Mouse (Mus musculus): ENCODE data around the gene Synj2.

Synj2 gene

DNA sequence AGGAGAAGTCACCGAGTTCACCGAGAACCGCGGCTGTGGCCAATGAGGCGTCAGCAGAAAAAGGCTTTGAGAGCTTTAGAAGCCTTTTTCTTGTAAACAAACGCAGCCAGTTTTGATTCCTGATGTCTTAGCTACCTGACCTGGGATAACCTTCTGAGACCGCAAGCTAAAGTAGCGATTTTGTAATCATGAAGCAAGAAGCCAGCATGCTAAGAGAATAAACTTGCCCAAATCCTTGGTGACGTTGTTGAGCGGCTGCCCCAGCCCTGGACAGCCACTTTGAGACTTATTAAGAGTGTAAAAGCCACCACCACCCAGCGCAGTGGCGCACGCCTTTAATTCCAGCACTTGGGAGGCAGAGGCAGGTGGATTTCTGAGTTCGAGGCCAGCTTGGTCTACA, 4.8 kb upstream of the Synj2 start:
- no peak for DNase-seq

DNA sequence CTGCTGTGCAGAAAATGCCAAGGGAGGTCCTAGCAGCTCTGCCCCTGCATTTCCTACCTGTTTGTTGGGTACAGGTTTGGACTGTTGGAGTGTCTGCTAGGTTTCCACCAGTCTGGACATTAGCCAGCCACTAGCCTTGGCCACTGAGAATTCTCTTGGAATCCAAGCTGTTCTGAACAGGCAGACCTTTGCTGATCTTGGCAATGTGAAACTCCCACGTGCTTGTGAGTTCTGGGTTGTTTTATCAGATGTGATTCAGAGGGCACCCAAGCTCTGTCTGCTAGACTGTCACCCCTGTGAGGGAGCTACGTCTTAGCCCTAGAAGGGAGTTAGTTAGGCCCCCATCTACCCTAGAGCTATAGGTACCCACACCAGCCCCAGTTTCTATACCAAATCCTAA, 3.6 kb upstream of the Synj2 start:
- DNase-seq: peak; percentile 59

DNA sequence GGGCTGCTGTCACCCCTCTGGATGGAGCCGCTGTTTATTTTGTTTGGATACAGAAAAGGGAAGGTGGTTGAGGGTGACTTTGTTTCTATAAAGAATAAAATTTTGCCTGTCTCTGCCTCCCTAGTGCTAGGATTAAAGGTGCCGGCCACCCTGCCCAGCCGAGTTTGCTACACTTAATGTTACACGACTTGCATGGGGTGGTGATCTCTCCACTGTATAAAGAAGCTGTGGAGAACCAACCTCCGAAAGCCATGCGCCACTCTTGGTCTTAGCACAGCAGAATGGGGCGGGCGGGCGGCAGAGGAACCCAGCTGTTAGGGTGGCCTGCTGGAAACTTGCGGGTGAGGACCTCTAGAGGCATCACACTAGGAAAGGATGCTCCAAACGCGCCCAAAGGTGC, 1.2 kb upstream of the Synj2 start:
- DNase-seq: no peak

DNA sequence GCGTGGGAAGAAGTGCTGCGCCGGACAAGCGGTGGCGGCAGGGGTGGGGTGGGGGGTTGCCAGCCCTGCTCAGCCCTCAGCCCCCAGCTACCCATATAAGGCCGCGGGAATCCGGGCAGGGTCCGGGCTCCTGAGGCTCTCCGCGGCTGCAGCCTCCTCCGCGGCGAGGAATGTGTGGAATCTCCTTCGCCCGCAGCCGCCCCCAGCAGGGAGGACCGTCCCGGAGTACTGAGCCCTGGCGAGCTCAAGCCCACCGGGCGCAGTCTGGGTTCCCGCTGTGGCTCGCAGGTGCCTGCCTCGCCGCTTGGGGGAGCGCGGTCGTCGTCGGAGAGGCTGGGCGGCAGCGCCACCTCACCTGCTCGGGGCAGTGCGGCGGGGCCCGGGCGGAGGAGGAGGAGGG, 288 bp upstream of the Synj2 start:
- DNase-seq: peak; percentile 69

DNA sequence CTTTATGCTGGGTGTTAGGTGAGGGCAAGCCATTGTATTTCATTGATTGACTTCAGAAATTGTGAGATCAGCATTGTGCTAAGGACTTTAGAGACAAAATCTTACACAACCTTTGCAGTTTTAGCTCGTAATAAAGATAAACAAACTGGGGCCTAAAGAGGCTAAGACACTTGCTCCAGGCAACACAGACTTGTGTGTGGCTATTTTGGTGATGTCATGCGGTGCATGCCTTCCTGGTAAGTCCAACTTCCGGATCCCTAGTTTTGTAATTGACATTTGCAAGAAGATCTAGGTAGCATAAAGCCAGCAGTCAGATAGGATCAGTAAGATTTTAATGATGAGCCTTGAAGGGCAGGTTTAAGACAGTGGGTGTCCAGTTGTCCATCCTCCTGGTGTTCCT, 1.1 kb downstream of the Synj2 start:
- no peak for DNase-seq

DNA sequence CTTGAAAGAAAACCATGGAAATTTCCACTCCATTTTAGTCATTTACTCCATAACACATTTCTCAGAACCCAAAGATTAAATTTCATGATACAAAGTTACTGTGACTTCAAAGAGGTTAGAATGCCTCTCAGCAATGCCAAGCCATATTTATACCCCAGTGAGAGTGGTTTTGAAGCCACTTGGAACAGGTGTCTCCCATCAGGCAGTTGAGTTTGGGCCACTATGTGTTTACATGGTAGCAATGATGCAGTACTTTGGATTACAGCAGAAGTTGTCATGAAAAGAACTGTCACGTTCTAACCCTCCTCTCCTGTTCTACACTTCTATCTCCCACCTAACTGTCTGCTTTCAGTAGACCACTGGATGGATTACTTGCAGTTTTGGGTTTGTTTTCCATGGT, 2.0 kb downstream of the Synj2 start:
- no peak for DNase-seq

DNA sequence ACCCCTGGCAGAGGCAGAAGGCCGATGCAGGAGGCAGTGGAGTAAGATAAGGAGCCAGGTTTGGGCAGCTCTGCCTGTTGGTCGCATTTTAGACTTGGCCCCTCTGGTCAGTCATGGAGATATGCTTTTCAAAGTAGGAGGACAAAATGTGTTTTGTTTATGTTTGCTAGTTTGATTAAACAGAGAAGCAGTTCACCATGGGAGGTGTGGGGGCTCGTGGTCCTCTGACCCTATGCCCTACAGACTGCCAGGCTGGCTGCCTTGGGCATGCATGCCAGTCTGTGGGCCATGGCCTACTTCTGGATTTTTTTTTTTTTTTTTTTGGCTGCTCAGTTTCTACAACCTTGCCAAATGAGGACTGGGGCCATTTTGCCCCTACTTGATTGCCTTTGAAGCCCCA, 6.0 kb downstream of the Synj2 start:
- no peak for DNase-seq

DNA sequence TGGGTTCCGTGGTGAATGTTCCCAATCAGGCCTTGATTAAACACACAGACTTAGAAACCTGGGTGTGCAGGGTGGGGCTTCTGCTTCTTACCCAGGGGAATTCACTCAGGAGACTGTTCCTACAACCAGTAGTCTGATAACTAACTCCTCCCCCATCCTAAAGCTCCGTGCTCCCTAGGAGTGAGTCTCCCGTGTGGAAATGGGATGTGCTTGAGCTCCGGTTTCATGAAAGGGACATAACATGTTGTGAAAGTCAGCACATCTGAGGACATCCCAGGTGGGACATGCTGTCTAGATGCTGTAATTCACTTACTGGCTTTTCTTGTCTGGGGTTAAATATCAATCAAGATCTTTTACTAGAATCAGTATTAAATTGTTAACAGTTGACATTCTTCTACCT, 11.4 kb downstream of the Synj2 start:
- DNase-seq: no peak

DNA sequence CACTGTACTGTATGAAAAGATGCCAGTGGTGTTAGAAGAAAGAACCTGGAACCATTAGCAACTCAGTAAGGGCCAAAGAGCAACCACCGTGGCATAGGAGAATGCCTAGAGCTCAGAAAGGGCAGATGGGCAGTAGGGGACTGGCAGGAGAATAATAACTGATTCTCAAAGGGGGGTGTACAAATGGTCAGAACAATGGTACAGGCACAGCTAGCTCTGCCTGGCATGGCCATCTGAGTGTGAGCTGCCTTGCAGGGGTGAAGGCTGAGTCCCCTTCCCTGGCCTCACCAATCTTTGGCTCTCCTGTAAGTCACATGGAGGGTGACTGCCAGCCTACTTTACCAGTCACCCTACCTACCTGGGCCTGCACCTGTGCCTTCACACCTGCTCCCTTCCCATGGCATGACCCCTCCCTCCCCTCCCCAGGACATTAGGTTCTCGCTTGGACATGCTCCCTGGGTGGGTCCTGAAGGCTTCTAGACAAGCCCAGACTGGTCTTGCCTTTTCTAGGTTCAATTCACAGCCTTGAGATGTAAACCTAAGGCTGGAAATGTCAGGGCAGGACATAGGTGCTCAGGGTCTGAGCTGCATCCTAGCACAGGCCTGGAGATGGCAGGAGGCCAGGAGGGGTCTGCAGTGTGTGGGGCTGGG, 15.4 kb downstream of the Synj2 start:
- no peak for DNase-seq

DNA sequence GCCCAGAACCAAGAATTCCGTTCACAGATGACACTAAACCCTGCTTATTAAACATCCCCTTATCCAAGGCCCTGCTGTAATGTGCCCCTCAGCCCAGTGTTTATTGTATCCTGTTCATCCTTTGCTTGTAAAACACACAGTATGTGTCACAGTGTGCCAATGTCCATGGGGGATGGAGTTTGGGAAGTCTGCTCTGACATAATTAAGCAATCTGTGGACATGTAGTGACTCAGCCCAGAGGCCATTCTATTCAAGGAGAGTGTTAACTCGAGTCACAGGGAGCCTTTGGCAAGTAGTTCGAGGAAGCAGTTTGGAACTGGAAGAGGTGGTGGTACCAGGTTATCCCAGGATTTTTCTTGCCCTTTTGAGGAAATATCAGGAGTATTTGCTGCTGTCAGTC, 16.0 kb downstream of the Synj2 start:
- no peak for DNase-seq

DNA sequence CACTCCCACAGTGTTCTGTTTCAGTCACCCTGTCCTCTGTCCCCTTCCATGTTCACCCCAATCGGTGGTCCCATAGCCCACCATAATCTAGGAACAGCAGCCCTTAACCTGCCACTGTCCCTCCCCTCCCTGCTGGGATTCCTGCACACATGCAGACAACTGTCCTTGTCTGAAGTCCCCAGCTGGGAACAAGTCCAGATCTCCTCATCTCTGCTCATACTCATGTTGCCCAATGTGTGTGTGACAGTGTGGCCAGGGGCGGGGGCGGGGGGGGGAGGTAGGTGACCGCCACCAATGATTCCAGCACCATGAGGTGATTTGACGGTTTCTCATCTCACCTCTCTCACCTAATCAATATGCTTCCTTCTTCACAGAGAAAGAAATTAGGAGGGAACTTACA, 17.1 kb downstream of the Synj2 start:
- DNase-seq: no peak

DNA sequence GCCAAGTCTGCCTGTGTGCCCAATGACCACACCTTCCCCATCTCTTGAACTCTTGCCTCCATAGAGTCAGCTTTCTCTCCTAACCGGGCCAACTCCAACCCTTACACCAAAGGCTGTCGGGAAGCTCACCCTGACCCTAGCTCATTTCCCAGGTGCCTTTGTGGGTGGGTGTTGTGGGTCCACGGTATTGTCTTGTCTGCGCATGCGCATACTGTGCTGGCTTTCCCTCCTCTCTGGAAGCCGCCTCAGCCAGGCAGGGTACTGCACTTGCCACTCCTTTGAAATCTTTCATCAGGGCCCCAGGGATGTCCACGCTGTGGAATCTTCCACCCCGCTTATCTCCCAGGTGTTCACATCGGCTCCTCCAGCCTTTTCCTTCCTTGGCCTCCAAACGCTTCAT, 17.6 kb downstream of the Synj2 start:
- DNase-seq: no peak

DNA sequence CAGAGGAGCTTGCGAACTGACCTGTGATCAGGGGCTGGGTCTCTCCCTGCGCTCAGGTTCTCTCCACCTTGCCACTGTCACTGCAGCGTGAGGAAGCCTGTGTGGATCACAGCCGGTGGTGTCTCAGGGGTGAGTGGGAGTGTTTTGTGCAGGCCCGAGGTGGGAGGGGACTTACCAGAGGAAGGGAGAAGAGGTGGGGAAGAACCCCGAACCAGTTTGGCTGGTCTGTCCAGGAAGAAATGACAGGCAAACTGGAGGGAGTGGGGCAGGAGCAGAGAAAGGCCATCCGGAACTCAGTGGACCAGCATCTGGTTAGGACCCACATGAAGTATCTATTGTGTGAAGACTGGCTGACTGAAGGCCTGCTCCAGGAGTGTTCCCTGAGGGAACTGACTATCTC, 18.0 kb downstream of the Synj2 start:
- no peak for DNase-seq

DNA sequence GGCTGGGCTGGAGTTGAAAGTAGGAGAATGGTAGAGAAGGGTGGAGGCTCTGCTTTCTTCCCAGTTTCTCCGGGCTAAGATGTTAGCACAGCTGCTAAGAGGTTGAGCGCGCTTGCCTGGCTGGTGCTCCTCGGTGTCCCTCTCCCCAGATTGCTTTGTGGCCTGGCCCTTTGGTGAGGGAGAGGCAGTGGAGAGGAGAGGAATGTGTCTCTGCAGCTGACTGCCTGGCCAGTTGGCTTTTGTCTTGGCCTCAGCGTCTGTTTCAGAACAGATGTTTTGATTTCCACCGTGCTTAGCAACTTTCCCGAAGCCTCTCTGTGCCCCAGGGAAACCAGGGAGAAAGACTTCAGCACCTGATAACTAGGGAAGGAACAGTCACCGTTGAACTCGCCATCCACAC, 18.7 kb downstream of the Synj2 start:
- DNase-seq: no peak

DNA sequence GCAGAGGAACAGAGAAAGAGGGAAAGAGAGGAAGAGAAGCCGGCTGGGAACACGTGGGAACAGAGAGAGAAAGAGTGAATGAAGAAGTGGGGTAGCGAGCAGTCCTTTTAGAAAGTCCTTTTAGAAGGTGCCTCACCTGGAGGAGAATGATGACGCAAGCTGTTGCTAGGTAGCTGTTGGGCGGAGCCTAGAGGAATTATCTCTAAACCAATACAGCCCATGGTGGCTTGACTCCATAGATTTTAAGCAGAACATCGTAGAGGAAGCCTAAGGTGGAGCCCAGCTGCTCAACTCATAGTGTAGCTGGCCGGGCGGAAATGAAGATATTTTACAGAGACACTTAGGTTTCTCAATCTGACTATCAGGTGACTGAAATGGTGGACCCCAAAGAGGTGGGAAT, 22.7 kb downstream of the Synj2 start:
- DNase-seq: no peak

DNA sequence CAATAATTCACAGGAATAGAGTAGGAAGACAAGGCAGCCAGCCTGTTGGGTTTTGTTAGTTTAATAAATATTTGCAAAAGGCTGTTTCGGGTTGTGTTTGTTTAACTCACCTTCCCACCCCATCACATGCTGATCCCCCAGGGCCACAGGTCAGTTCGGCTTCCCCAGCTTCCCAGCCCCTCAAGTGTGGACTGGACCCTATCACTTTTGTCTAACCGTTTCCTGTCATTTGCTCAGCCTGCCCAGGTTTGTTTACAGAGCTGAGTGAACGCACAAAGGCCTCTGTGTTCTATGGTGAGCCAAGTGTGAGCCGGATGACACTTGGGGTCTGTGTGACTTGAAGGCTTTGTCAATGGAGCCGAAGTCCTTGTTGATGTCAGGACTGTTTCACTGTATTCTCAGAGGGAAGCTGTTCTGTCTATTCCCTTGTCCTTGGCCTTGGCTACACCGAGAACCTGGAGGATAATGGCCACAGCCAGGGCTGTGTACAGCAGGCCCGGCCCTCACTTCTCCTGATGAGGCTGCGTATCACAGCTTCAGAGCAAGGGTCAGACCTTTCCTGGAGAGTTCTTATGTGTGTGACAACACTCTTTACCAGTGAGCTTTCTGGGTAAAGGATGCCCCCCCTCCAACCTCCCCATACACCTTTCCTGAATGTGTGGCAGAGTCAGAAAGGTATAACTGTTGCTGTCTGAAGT, 24.2 kb downstream of the Synj2 start:
- DNase-seq: no peak

DNA sequence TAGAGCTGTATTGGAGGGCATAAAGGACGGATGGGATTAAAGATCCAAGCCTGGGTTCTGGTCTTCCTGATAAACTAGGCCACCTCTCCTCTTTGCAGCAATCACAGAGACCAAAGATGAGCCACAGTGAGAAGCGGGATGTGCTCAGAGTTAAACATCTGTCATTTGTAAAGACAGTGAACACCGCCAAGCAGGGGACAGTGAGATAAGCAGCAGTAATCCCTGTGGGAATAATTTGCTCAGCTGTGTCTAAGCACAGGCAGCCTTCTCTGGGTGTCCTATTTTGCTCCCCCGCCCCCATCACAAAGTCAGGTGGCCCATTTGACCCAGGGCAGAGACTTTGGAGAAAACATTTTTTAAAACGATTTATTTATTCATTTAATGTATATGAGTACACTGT, 25.6 kb downstream of the Synj2 start:
- no peak for DNase-seq

DNA sequence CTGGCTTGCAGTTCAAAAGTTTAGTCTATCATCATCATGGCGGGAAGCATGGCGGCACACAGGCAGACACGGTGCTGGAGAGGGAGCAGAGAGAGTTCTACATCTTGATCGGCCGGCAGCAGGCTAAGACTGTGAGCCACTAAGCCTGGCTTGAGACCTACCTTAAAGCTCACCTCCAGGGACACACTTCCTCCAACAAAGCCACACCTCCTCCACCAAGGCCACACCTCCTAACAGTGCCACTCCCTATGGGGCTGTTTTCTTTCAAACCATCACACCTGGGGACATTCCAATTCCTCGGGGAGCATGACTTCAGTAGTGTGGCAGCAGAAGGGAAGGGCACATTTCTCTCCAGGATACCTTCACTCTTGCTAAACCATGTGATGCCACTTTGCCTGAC, 27.5 kb downstream of the Synj2 start:
- no peak for DNase-seq

DNA sequence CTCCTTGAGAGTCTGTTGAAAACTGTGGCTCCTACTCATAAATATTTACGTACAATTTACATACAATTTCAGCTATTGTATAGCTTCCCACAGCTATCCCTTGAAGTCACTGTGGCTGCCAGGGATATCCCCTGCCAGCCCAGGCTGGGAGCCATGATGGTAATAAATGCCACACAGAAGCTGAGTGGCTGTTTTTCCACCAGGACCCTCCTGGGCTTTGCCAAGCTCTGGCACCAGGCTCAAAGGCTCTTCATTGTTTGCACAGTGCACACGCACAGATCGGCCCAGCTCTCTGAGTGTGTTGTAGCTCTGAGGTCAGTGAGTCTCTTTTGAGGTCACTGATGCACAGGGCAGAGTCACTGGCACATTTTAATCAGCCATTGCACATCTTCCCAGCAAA, 28.2 kb downstream of the Synj2 start:
- no peak for DNase-seq

DNA sequence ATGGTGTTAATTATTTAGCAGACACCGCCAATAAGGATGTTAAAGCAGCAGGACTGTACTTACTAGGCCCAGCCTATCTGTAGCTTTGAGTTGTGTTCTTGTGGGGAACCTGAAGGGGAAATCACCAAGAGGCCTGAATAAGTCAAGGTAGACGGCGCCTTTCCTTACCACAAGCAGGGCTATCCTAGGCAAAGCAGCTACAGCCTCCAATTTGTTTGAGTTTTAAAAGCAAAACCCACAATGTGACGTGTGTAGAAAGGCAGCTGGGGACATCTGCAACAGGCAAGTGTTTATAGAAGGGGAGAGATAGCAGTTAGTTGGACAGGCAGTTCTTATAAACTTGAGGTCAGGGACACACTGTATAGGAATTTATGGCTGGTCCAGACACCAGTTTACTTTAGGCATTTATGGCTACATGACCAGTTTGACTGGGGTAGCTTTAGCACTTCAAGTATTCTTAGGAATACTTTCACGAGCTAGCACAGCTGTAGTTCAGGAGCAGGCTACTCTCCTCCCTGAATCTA, 29.3 kb downstream of the Synj2 start:
- DNase-seq: no peak

DNA sequence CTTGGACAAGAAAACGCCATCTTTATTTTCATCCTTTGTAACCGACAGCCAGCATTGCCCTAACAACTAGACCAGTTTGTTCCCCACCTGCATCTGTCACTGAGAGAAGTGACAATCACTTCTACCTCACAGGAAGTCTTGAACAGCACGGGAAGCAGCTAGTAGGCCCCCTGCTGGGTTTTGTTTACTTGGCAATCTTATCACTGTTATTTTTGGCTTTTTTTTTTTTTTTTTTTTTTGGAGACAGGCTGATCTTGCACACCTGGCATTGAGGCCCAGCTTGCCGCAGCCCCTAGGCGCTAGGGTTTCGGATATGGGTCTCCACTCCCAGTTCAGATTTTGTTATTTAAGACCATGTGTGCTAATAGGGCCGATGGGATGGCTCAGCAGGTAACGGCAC, 32.5 kb downstream of the Synj2 start:
- DNase-seq: no peak

DNA sequence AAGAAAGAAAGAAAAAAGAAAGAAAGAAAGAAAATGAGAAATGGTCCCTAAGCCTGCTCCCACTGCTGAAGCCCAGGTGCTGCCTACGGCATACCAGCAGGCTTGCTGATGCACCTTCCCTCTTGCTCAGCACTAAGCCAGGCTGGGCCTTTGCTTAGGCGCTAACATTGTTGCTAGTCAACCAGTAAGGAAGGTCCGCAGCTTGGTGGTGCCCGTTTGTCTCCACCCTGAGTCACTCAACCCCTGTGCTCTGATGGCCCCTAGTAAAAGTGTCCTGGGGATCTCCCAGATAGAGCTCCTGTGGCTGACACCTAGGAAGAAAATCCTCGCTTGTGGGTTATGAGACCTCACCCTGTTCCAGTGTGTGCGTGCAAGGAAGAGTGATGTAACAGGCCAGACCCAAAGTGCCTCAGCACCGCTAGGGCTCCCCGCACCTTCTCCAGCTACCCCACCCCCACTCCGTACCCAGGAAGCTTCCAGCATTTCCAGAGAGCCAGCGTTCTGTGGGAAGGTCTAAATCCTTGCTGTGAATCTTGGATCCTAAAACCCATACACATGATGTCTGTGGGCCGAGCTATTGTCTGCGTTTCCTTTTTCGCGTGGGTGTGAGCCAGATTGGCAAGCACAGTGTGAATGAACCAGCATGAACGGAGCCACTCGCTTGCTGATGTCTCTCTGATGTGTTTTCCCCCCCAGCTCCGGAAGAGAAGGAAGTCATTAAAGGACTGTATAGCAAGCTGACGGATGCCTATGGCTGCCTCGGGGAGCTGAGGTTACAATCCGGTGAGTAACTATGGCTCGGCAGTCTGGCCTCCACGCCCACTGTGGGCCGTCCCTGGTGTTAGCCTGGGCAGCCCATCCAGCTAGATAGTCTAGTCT, 34.3 kb downstream of the Synj2 start:
- DNase-seq: no peak

DNA sequence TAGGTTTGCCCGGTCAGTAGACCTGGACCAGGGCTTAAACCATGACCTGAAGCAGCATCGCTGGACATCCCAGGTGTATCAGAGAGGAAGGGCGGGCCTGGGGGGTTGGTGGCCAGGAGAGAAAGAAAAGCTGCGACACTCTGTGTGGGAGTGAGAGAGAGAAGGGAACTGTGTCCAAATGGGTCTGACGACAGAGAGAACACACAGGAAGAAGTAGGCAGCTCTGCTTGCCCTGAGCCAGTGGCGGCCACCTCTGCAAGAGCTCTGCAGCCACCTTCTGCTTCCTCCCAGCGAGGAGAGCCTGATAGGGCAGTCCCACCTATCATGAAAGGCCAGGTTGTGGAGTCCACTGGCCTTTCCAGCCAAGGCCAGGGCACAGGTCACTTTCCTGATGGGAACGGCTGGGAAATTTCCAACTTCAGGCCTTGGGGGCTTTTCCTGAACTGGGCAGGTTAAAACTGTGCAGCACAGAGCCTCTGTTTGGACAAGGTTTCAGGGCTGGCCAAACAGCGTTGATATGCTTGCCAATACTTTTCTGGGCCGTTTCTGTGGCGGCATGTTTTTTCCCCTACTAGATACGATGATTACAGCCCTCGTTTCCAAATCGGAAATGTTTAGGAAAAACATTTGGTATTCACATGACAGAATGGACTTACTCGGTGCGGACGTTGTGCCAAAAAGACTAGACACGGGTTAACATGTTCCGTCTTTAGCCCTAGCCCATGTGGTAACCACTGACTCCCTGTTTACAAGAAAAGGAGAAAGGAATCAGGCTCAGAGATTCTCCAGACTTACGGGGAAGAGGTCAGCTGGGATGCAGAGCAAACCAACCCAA, 35.4 kb downstream of the Synj2 start:
- no peak for DNase-seq
